Mouse (Mus musculus) midbrain, embryonic 13.5 days (tissue): ENCODE data around the gene Ybey. TPM values are rescaled to one million over a fixed set of nuclear protein-coding genes. Genes with fewer than 3 reads are reported as not detected.

Source experiments
- ATAC-seq: fragments of 200-750 bp; cut with Nextera tagmentation; 2 replicates; pipeline ENCODE4 v1.8.0; 2017; ENCODE audit warnings: mild to moderate bottlenecking, moderate TSS enrichment, moderate library complexity
- H3K27ac ChIP-seq: fragments of 300-500 bp; sonication (generic); 2 replicates; pipeline ENCODE4 v1.5.1; 2015; ENCODE audit warnings: inconsistent platforms, mild to moderate bottlenecking, moderate library complexity
- H3K27me3 ChIP-seq: fragments of 300-500 bp; sonication (generic); 2 replicates; pipeline ENCODE4 v1.6.1; 2015; ENCODE audit warnings: mild to moderate bottlenecking, inconsistent platforms
- H3K36me3 ChIP-seq: fragments of 300-500 bp; sonication (generic); 2 replicates; pipeline ENCODE4 v1.6.1; 2015; ENCODE audit warnings: mild to moderate bottlenecking, inconsistent platforms
- H3K4me1 ChIP-seq: fragments of 300-500 bp; sonication (generic); replicated peaks from 2 replicates; pipeline ENCODE4 v1.6.1; 2015; ENCODE audit warnings: inconsistent platforms
- H3K4me2 ChIP-seq: fragments of 300-500 bp; sonication (generic); replicated peaks from 2 replicates; pipeline ENCODE4 v1.6.1; 2015; ENCODE audit warnings: moderate library complexity, mild to moderate bottlenecking, inconsistent platforms
- H3K4me3 ChIP-seq: fragments of 300-500 bp; sonication (generic); replicated peaks from 2 replicates; pipeline ENCODE4 v1.5.1; 2015; ENCODE audit warnings: mild to moderate bottlenecking, inconsistent platforms
- H3K9ac ChIP-seq: fragments of 300-500 bp; sonication (generic); replicated peaks from 2 replicates; pipeline ENCODE4 v1.6.1; 2015; ENCODE audit warnings: mild to moderate bottlenecking, inconsistent platforms
- H3K9me3 ChIP-seq: fragments of 300-500 bp; sonication (generic); 2 replicates; pipeline ENCODE4 v1.6.1; 2016; ENCODE audit warnings: mild to moderate bottlenecking, inconsistent platforms
- WGBS: fragments of 180-500 bp; shearing (Covaris S2); methylation state at CpG from one replicate; pipeline ENCODE4 v1.1.7; 2015; 5-methylcytosine and 5-hydroxymethylcytosine counted together
- polyA plus RNA-seq: library from polyadenylated mRNA; unstranded; fragments of >200 nt; fragmentation: Nextera tagmentation; extraction: Ambion mirVana; gene quantifications from 2 replicates; pipeline ENCODE4 v1.2.1, GENCODE M21; 2015

Gene Ybey
- polyA plus RNA-seq, 1 experiment from 2014 or later, result 7.8 TPM

DNA sequence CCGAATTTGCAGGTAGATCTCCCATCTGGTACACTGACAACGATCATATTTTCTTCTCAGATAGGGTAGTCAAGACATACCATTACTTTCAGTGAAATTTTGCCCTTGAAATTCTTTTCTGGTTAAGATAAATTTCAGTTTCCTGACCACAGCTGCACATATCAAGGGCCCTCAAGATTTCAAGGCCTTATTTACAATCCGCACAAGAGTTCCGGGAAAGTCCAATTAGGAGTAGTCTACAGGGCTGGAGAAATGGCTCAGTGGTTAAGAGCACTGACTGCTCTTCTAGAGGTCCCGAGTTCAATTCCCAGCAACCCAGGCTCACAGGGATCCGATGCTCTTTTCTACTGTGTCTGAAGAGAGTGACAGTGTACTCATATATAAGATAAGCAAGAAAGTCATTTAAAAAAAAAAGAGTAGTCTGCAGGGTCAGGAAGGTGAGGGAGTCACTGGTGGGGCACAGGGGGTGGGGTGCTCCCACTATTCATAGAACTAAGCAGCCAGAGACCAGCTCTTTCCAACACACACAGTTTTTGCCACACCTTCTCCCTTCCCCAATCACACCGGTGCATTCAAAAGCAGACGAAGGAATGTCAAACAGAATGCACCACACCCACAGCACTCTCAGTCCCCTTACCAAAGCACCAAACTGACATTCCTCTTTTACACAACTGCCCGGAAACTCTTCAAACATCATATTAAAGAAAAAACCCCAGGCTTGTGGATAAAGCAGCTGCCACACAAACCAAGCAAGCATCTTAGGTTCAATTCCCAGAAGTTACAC, 29.6 kb downstream of the Ybey start:
- no peak overlapping the region for H3K9ac ChIP-seq
- no peak overlapping the region for H3K27ac ChIP-seq
- H3K4me1 ChIP-seq, result peaks cover 24% of the 10 kb centered on the region
- WGBS, result 96% methylated on average over 9 of the region's 9 CpGs
- H3K27me3 ChIP-seq, result no peaks in the 10 kb centered on the region
- H3K4me2 ChIP-seq, result no peak overlapping the region
- H3K9me3 ChIP-seq, result no peaks in the 10 kb centered on the region
- no peak overlapping the region for H3K4me3 ChIP-seq
- ATAC-seq, result no peak
- H3K36me3 ChIP-seq, result peaks cover 53% of the 10 kb centered on the region

DNA sequence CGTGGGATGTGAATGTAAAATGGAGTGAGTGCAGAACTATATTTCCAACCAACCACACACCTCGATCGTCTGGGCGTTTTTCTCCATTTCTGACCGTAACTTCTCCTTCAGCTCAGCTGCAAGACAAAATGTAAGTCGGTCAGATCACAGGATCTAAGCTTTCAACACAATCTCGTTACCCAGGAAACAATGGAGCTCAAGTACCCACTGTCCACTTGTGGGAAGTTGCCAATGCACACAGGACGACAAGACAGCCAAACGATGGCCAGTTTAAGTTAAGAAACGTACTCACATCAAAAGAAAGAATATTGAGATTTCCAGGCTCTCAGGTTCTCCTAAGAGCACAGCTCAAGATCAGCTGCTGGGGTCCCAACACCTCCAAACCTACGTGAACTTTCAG, 35.0 kb downstream of the Ybey start:
- Histone ChIP-seq H3K27me3 (no peaks in the 10 kb centered on the region), H3K9ac (no peak overlapping the region), H3K4me1 (no peaks in the 10 kb centered on the region), H3K9me3 (no peaks in the 10 kb centered on the region), H3K27ac (no peak overlapping the region), H3K4me2 (no peak overlapping the region), H3K4me3 (no peak overlapping the region), H3K36me3 (peaks cover 93% of the 10 kb centered on the region)
- no peak for ATAC-seq
- 91% methylated on average over 11 of the region's 11 CpGs for WGBS

DNA sequence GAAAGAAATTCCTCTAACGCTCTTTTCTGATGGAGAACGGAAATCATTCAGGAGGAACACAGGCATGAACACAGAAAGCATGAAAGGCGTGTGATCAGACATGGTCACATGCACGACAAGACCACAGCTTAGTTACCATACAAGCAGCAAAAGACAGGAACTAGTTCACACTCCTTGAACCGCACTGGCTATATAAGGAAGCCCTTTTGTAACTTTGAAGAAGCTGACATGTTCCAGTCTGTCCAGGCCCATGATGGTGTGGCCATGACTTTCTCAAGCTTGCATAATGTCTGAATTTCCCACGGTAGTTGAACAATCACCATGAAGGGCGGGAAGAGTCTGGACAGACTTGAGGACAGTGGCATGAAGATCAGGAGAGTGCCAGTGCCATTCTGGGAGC, 43.2 kb downstream of the Ybey start:
- Histone ChIP-seq H3K9me3 (no peaks in the 10 kb centered on the region), H3K4me2 (no peak overlapping the region), H3K9ac (no peak overlapping the region), H3K27ac (no peak overlapping the region), H3K4me3 (no peak overlapping the region), H3K36me3 (peaks cover 95% of the 10 kb centered on the region), H3K4me1 (no peaks in the 10 kb centered on the region), H3K27me3 (no peaks in the 10 kb centered on the region)
- 96% methylated on average over 7 of the region's 7 CpGs for WGBS
- ATAC-seq, result no peak

DNA sequence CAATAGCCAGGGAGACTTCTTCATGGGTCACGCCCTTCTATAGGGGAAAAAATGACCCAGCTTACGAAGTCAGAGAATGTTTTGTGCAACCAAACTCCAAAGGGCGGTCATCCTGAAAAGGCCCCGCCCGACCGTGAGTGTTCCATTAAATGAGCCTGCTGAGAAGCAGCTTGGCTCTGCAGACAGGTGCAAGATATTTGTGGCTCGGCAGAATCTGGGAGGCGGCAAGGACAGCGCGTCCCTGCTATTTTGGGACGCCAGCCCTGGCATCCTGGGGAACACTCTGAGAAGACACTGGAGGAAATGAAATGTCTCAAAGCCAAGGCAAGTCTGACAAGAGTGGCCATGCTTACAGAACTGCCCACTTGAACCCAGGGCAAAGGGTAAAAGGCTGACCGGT, 52.1 kb downstream of the Ybey start:
- no peak overlapping the region for H3K27ac ChIP-seq
- no peak for ATAC-seq
- 81% methylated on average over 12 of the region's 12 CpGs for WGBS
- no peaks in the 10 kb centered on the region for H3K4me1 ChIP-seq
- H3K4me3 ChIP-seq, result no peak overlapping the region
- H3K36me3 ChIP-seq, result peaks cover 95% of the 10 kb centered on the region
- H3K4me2 ChIP-seq, result no peak overlapping the region
- no peak overlapping the region for H3K9ac ChIP-seq
- no peaks in the 10 kb centered on the region for H3K27me3 ChIP-seq
- H3K9me3 ChIP-seq, result no peaks in the 10 kb centered on the region

Other genes starting within 250 kb of the Ybey start
- 270 and 275 TPM in 2 replicates for gene Prmt2, start 231.2 kb downstream of the Ybey start, polyA plus RNA-seq
- 0.18 and 0.31 TPM in 2 replicates for gene S100b, start 215.3 kb downstream of the Ybey start, polyA plus RNA-seq
- 14.4 and 14.6 TPM in 2 replicates for gene Dip2a, start 123.8 kb downstream of the Ybey start, polyA plus RNA-seq
- gene AC141477.1, start 28.7 kb downstream of the Ybey start, polyA plus RNA-seq, result not detected in 2 replicates
- 9.7 and 11.4 TPM in 2 replicates for gene Pcnt, start 26.3 kb downstream of the Ybey start, polyA plus RNA-seq
- gene 2610028H24Rik, start 20.0 kb downstream of the Ybey start, polyA plus RNA-seq, result not detected in 2 replicates
- 75.1 and 75.6 TPM in 2 replicates for gene Mcm3ap, start 187 bp downstream of the Ybey start, polyA plus RNA-seq
- gene Lss, start 62.5 kb upstream of the Ybey start, polyA plus RNA-seq, result 45.2 and 45.5 TPM in 2 replicates
- not detected in 2 replicates for gene Spatc1l, start 93.2 kb upstream of the Ybey start, polyA plus RNA-seq
- gene Ftcd, start 106.5 kb upstream of the Ybey start, polyA plus RNA-seq, result 0.15 TPM in 1 of 2 replicates, not detected in the other
- 9.5 and 12.5 TPM in 2 replicates for gene Col6a2, start 154.5 kb upstream of the Ybey start, polyA plus RNA-seq